In the genomic region with DNA sequence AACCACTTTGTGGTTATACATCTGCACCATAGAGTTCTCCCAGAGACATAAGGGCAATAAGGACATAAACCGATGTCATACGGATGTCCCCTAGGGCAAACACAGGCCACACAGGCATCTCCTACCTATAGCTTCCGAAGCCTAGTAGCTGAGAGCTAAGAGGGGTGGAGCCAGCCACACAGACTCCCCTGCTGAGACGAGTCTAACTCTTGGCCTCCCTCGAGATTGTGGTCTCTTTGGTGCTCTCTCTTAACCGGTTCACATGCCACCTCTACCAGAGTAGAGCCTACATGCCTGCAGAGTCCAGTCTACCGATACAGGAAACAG, we compare ENCODE assay signal across 8 mouse cellular contexts. TPM values are rescaled to one million over a fixed set of nuclear protein-coding genes. Genes with fewer than 3 reads are reported as not detected.
DNase-seq lines count a peak whose midpoint lies in the region; ATAC-seq and TF ChIP-seq lines count a peak whose summit lies in the region.

No protein-coding gene starts in this region.

- peak overlapping the region; percentile 86 for H3K4me3 ChIP-seq in heart, postnatal 0 days (ENCODE audit: low read depth, low read length)
- peak overlapping the region; percentile 79 for H3K4me3 ChIP-seq in midbrain, embryonic 15.5 days

- TF ChIP-seq CTCF in heart, postnatal 0 days (IDR thresholded peaks at IDR 0.05; ENCODE audit: low read depth): no peak

- peak overlapping the region; percentile 99 for H3K27ac ChIP-seq in heart, postnatal 0 days (ENCODE audit: low read depth)
- no peak overlapping the region for H3K27ac ChIP-seq in midbrain, embryonic 15.5 days

- H3K9me3 ChIP-seq in heart, postnatal 0 days (replicated peaks; ENCODE audit: control insufficient read depth, low read length): no peaks in the 10 kb centered on the region
- H3K9me3 ChIP-seq in midbrain, embryonic 15.5 days: no peaks in the 10 kb centered on the region

- no peaks in the 10 kb centered on the region for H3K27me3 ChIP-seq in heart, postnatal 0 days (ENCODE audit: control insufficient read depth, insufficient read depth, low read length)
- no peaks in the 10 kb centered on the region for H3K27me3 ChIP-seq in midbrain, embryonic 15.5 days (replicated peaks)

- peaks cover 17% of the 10 kb centered on the region for H3K36me3 ChIP-seq in heart, postnatal 0 days (replicated peaks; ENCODE audit: control insufficient read depth, insufficient read depth, low read length)
- H3K36me3 ChIP-seq in midbrain, embryonic 15.5 days (replicated peaks): no peaks in the 10 kb centered on the region

- peak; percentile 10; the same call in 1 of the 2 replicates for ATAC-seq in heart, postnatal 0 days (ENCODE audit: insufficient read depth, low read depth)
- no peak for ATAC-seq in midbrain, embryonic 15.5 days (replicated peaks)
- no peak for ATAC-seq in cerebellum, adult (ENCODE audit: insufficient number of reproducible peaks, low FRiP score, low TSS enrichment)

- WGBS in heart, postnatal 0 days: 5% methylated on average over 7 of the region's 7 CpGs
- 20% methylated on average over 7 of the region's 7 CpGs for WGBS in midbrain, embryonic 15.5 days

- peaks cover 12% of the 10 kb centered on the region for H3K4me1 ChIP-seq in heart, postnatal 0 days (ENCODE audit: control insufficient read depth, insufficient read depth)
- H3K4me1 ChIP-seq in midbrain, embryonic 15.5 days: peaks cover 15% of the 10 kb centered on the region

- TF ChIP-seq EP300 in heart, postnatal 0 days (IDR thresholded peaks at IDR 0.05; ENCODE audit: low read depth): no peak

- H3K9ac ChIP-seq in heart, postnatal 0 days (replicated peaks; ENCODE audit: low read depth, low read length): peak overlapping the region; percentile 93
- no peak overlapping the region; the same call in 1 of the 2 replicates for H3K9ac ChIP-seq in midbrain, embryonic 15.5 days

- no peak for DNase-seq in heart, postnatal 0 days (ENCODE audit: low spot score)
- DNase-seq in heart, adult 9 months (ENCODE audit: low spot score in 2 of 2): no peak
- peak; percentile 60 for DNase-seq in ZHBTc4 (ENCODE audit: low read depth, low spot score)
- DNase-seq in induced T-regulatory cell, adult 2 months (ENCODE audit: low read depth): peak; percentile 57
- no peak for DNase-seq in adrenal gland, postnatal 4 days (ENCODE audit: low spot score in 2 of 2)
- DNase-seq in right cerebral cortex, adult 18-20 months: no peak

- H3K4me2 ChIP-seq in heart, postnatal 0 days (ENCODE audit: low read depth, low read length): peak overlapping the region; percentile 94
- H3K4me2 ChIP-seq in midbrain, embryonic 15.5 days: peak overlapping the region; percentile 98

RNA-seq across cellular contexts. Expression of a gene that starts 1.1 kb away (rescaled TPM):
- 202 and 225 TPM in 2 replicates for total RNA-seq in heart, postnatal 0 days (2014; rRNA removed; ENCODE audit: low replicate concordance)
- polyA plus RNA-seq in heart, postnatal 0 days (2015; fragmentation: Nextera tagmentation; extraction: Ambion mirVana): 346 and 357 TPM in 2 replicates
- polyA plus RNA-seq in midbrain, embryonic 15.5 days (2015; fragmentation: Nextera tagmentation; extraction: Ambion mirVana): 18.5 and 19.8 TPM in 2 replicates
- 100 to 1,000 TPM; 193 to 209 TPM for total RNA-seq in adrenal gland, postnatal 4 days (2021)

RNA-seq across cellular contexts. Expression of a gene that starts 6.2 kb away (rescaled TPM):
- total RNA-seq in heart, postnatal 0 days (2014; rRNA removed; ENCODE audit: low replicate concordance): 19.3 and 36.7 TPM in 2 replicates
- polyA plus RNA-seq in heart, postnatal 0 days (2015; fragmentation: Nextera tagmentation; extraction: Ambion mirVana): 3.1 and 4.2 TPM in 2 replicates
- 19.7 and 23.3 TPM in 2 replicates for polyA plus RNA-seq in midbrain, embryonic 15.5 days (2015; fragmentation: Nextera tagmentation; extraction: Ambion mirVana)
- total RNA-seq in adrenal gland, postnatal 4 days (2021): 10 to 100 TPM; 53.1 to 58.9 TPM

RNA-seq across cellular contexts. Expression of a gene that starts 7.4 kb away (rescaled TPM):
- 23.1 and 28.1 TPM in 2 replicates for total RNA-seq in heart, postnatal 0 days (2014; rRNA removed; ENCODE audit: low replicate concordance)
- polyA plus RNA-seq in heart, postnatal 0 days (2015; fragmentation: Nextera tagmentation; extraction: Ambion mirVana): 27.8 and 28.0 TPM in 2 replicates
- 70.5 and 71.1 TPM in 2 replicates for polyA plus RNA-seq in midbrain, embryonic 15.5 days (2015; fragmentation: Nextera tagmentation; extraction: Ambion mirVana)
- 10 to 100 TPM; 80.4 to 81.3 TPM for total RNA-seq in adrenal gland, postnatal 4 days (2021)

RNA-seq across cellular contexts. Expression of a gene that starts 13.2 kb away (rescaled TPM):
- not detected in 2 replicates for total RNA-seq in heart, postnatal 0 days (2014; rRNA removed; ENCODE audit: low replicate concordance)
- 0.07 and 0.11 TPM in 2 replicates for polyA plus RNA-seq in heart, postnatal 0 days (2015; fragmentation: Nextera tagmentation; extraction: Ambion mirVana)
- polyA plus RNA-seq in midbrain, embryonic 15.5 days (2015; fragmentation: Nextera tagmentation; extraction: Ambion mirVana): 0.47 and 0.54 TPM in 2 replicates
- total RNA-seq in adrenal gland, postnatal 4 days (2021): 1 to 10 TPM; 5.1 to 5.2 TPM

RNA-seq across cellular contexts. Expression of a gene that starts 22.8 kb away (rescaled TPM):
- total RNA-seq in heart, postnatal 0 days (2014; rRNA removed; ENCODE audit: low replicate concordance): 88.2 and 116 TPM in 2 replicates
- polyA plus RNA-seq in heart, postnatal 0 days (2015; fragmentation: Nextera tagmentation; extraction: Ambion mirVana): 27.1 and 27.5 TPM in 2 replicates
- 17.2 and 18.3 TPM in 2 replicates for polyA plus RNA-seq in midbrain, embryonic 15.5 days (2015; fragmentation: Nextera tagmentation; extraction: Ambion mirVana)
- 10 to 100 TPM; 89.6 to 95.0 TPM for total RNA-seq in adrenal gland, postnatal 4 days (2021)

Comparison
In these comparisons a context has a peak if more than half of its experiments do, and no peak if none do; other contexts are left out.
1. DNase-seq: peak in ZHBTc4 (single experiment) and induced T-regulatory cell, adult 2 months (single experiment); none in heart, postnatal 0 days (single experiment), heart, adult 9 months (0 of 2), adrenal gland, postnatal 4 days (0 of 2) and right cerebral cortex, adult 18-20 months (single experiment).